Mouse (Mus musculus): Measurements from ENCODE around the gene Pih1d1. TPM values are rescaled to one million over a fixed set of nuclear protein-coding genes. Genes with fewer than 3 reads are reported as not detected.
A peak's percentile ranks its signal among the peaks of the same experiment; 100 is the strongest.

Gene Pih1d1
- total and polyA plus RNA-seq, 3 experiments: 37.4 to 69.3 (median 50.3) TPM

- Histone ChIP-seq H3K79me2 (replicated peaks; ENCODE audit: control insufficient read depth, extremely low read depth, insufficient read depth, poor library complexity, severe bottlenecking) (no peaks in the 10 kb centered on the region), H3K27ac (ENCODE audit: insufficient read depth, low read depth) (no peak overlapping the region), H3K4me2 (ENCODE audit: insufficient read depth, low read depth, poor library complexity, severe bottlenecking) (no peak overlapping the region), H3K36me3 (replicated peaks in 1 of 2; ENCODE audit: control insufficient read depth in 1 of 2, insufficient read depth in 1 of 2, low read length in 1 of 2) (no peaks in the 10 kb centered on the region), H3K4me3 (replicated peaks in 1 of 3; ENCODE audit: low read depth in 2 of 3, low read length in 2 of 3, poor library complexity in 1 of 3) (no peak overlapping the region), H3K4me1 (ENCODE audit: control insufficient read depth in 1 of 2, insufficient read depth in 2 of 2) (peaks cover 0 to 10% of the 10 kb centered on the region in 2 experiments; a peak in 2 of 4 replicates), H3K27me3 (replicated peaks) (peaks cover 96% of the 10 kb centered on the region), H3K9me3 (replicated peaks; ENCODE audit: low read length) (peaks cover 2% of the 10 kb centered on the region), H3K9ac (ENCODE audit: insufficient read depth, low read depth) (no peak overlapping the region)
- in situ Hi-C loops (cut with MboI; ENCODE audit: low pct_ligation_motif_present, low pct_unique_long_range_greater_than_20kb, low sequenced_read_pairs) (no loop called here), dilution Hi-C loops (cut with MboI; ENCODE audit: extremely low pct_ligation_motif_present, extremely low pct_unique_long_range_greater_than_20kb, low sequenced_read_pairs) (no loop called here)
- no peak for DNase-seq (ENCODE audit: extremely low read depth)
- TF ChIP-seq KAT2A (IDR thresholded peaks at IDR 0.05; ENCODE audit: insufficient replicate concordance, low read length): no peak
- TF ChIP-seq NELFE (IDR thresholded peaks at IDR 0.05; ENCODE audit: low read depth, low read length): no peak
- no peak for TF ChIP-seq ETS1 (conservative IDR thresholded peaks at IDR 0.05; ENCODE audit: low read depth, low read length)
- TF ChIP-seq MAFK (IDR thresholded peaks at IDR 0.05; ENCODE audit: insufficient replicate concordance, low read length): no peak
- TF ChIP-seq E2F4 (IDR thresholded peaks at IDR 0.05; ENCODE audit: insufficient replicate concordance, low read depth, low read length): no peak
- no peak for TF ChIP-seq SIN3A (IDR thresholded peaks at IDR 0.05; ENCODE audit: low read length)
- TF ChIP-seq CTCF (conservative IDR thresholded peaks at IDR 0.05 in 1 of 2, IDR thresholded peaks at IDR 0.05 in 1 of 2; ENCODE audit: low read depth in 2 of 2, low read length in 2 of 2): no peak
- no peak for TF ChIP-seq MAZ (IDR thresholded peaks at IDR 0.05; ENCODE audit: low read depth, low read length)
- no peak for TF ChIP-seq RAD21 (IDR thresholded peaks at IDR 0.05; ENCODE audit: low read depth, low read length)
- TF ChIP-seq POLR2A (IDR thresholded peaks at IDR 0.05; ENCODE audit: low read depth, low read length): no peak
- TF ChIP-seq ZC3H11A (IDR thresholded peaks at IDR 0.05; ENCODE audit: low read depth, low read length): no peak
- no peak for TF ChIP-seq UBTF (IDR thresholded peaks at IDR 0.05; ENCODE audit: low read depth, low read length)
- TF ChIP-seq MXI1 (IDR thresholded peaks at IDR 0.05; ENCODE audit: low read depth, low read length): no peak
- TF ChIP-seq POLR2AphosphoS2 (IDR thresholded peaks at IDR 0.05; ENCODE audit: low read depth, low read length): no peak
- TF ChIP-seq TBP (conservative IDR thresholded peaks at IDR 0.05; ENCODE audit: low read depth, low read length): no peak
- TF ChIP-seq JUND (conservative IDR thresholded peaks at IDR 0.05; ENCODE audit: low read depth, low read length): no peak
- no peak for TF ChIP-seq RCOR1 (conservative IDR thresholded peaks at IDR 0.05; ENCODE audit: low read depth, low read length)
- TF ChIP-seq CHD1 (IDR thresholded peaks at IDR 0.05; ENCODE audit: low read depth, low read length): no peak
- TF ChIP-seq ZMIZ1 (IDR thresholded peaks at IDR 0.05; ENCODE audit: low read depth, low read length): no peak
Observed at GRCm38 (mm10) chr7:45181540-45181939, 27.4 kb downstream of the Pih1d1 start.

- in situ Hi-C loops (cut with MboI; ENCODE audit: low pct_ligation_motif_present, low pct_unique_long_range_greater_than_20kb, low sequenced_read_pairs) (no loop called here), dilution Hi-C loops (cut with MboI; ENCODE audit: extremely low pct_ligation_motif_present, extremely low pct_unique_long_range_greater_than_20kb, low sequenced_read_pairs) (no loop called here)
- Histone ChIP-seq H3K79me2 (replicated peaks; ENCODE audit: control insufficient read depth, extremely low read depth, insufficient read depth, poor library complexity, severe bottlenecking) (no peaks in the 10 kb centered on the region), H3K4me2 (ENCODE audit: insufficient read depth, low read depth, poor library complexity, severe bottlenecking) (peak overlapping the region; percentile 56), H3K27ac (ENCODE audit: insufficient read depth, low read depth) (no peak overlapping the region), H3K36me3 (replicated peaks in 1 of 2; ENCODE audit: control insufficient read depth in 1 of 2, insufficient read depth in 1 of 2, low read length in 1 of 2) (no peaks in the 10 kb centered on the region), H3K4me1 (ENCODE audit: control insufficient read depth in 1 of 2, insufficient read depth in 2 of 2) (peaks cover 0 to 10% of the 10 kb centered on the region in 2 experiments; a peak in 2 of 4 replicates), H3K4me3 (replicated peaks in 1 of 3; ENCODE audit: low read depth in 2 of 3, low read length in 2 of 3, poor library complexity in 1 of 3) (no peak overlapping the region), H3K9ac (ENCODE audit: insufficient read depth, low read depth) (no peak overlapping the region), H3K9me3 (replicated peaks; ENCODE audit: low read length) (peaks cover 2% of the 10 kb centered on the region), H3K27me3 (replicated peaks) (peaks cover 97% of the 10 kb centered on the region)
- TF ChIP-seq MAX (IDR thresholded peaks at IDR 0.05; ENCODE audit: low read length) (peak; percentile 78), GABPA (IDR thresholded peaks at IDR 0.05; ENCODE audit: insufficient replicate concordance, low read depth, low read length) (no peak), NELFE (IDR thresholded peaks at IDR 0.05; ENCODE audit: low read depth, low read length) (peak; percentile 33; the same call in 1 of the 2 replicates), NRF1 (IDR thresholded peaks at IDR 0.05; ENCODE audit: low read depth, low read length) (peak; percentile 76), RCOR1 (conservative IDR thresholded peaks at IDR 0.05; ENCODE audit: low read depth, low read length) (peak; percentile 94), EP300 (IDR thresholded peaks at IDR 0.05; ENCODE audit: low read length) (no peak), JUN (IDR thresholded peaks at IDR 0.05; ENCODE audit: insufficient read depth, low read depth, low read length) (no peak), MXI1 (IDR thresholded peaks at IDR 0.05; ENCODE audit: low read depth, low read length) (peak; percentile 46; the same call in 1 of the 2 replicates), SIN3A (IDR thresholded peaks at IDR 0.05; ENCODE audit: low read length) (peak; percentile 42; the same call in 1 of the 2 replicates), POLR2A (IDR thresholded peaks at IDR 0.05; ENCODE audit: low read depth, low read length) (peak; percentile 69), TCF12 (IDR thresholded peaks at IDR 0.05; ENCODE audit: low read depth, low read length) (peak; percentile 40; the same call in 1 of the 2 replicates)
- peak; percentile 93 for DNase-seq (ENCODE audit: extremely low read depth)
Observed at GRCm38 (mm10) chr7:45182199-45182601, 28.1 kb downstream of the Pih1d1 start.
